Mouse (Mus musculus): ENCODE data around the gene Hyal1. TPM values are rescaled to one million over a fixed set of nuclear protein-coding genes. Genes with fewer than 3 reads are reported as not detected.

The Hyal1 gene
- total RNA-seq, 2 experiments from 2014 or later, result 3.1 to 4.3 TPM

DNA sequence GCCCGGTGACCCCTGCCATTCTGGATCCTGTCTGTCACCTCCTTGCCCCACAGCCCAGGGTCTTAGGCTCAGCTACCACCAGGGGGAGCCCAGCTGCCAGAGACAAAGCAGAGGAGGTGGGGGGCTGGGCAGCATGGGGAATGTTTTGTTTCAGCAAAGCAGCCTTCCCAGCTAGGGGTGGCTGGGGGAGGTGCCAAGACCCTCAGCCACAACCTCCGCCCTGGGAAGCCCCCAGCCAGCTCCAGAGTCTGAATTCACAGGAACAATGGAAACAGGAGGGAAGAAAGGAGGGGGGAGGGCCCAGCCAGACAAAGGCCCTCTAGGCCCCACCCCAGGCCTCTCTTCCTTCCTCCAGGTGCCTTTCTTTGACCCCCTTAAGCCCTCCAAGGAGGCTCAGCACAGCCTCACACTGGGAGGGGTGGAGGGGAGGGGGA is 50.1 kb downstream of the Hyal1 start:
- DNase-seq (ENCODE audit: extremely low spot score in 1 of 2, low spot score in 2 of 2), result peak; percentile 81 to 95
- intact Hi-C loops (cut with DNase I), result no loop called here

DNA sequence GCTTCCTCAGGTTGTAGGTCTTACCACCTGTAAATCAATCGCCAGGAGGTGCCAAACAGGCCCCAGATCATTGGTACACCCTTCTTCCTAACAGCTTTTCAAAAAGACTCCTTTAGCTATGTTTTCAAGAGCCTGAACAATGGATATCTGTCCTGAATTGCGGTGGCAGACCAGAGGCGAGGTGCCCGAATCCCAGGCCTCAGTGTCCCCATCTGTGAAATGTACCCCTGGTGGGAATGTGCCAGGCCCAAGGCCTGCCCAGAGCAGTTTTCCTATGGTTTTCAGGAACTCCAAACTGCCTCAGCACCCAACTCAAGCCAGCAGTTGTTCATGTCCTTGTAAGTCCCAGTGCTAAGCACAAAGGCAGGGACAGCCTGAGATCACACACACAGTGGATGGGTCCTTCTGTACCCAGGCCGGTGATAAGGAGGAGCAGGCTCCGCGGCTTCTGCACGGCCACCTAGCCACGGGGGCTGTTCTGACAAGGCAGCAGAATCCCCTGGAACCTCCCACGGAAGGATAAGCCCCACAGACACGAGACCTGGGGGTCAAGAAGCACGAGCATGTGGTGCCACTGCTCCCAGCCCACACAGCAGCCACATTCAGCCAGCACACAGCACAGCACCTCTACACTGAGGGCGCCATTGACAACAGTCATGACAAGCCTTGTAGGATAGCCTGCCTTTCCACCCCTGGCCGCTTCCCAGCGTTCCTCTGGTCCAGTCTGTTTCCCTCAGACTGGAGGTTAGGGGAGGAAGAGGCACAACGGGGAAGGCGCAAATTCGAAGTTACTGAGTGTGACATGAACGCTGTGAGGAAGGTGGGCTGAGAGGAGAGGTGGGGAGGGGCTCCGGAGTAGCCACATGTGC is 50.9 kb downstream of the Hyal1 start:
- no peak for DNase-seq (ENCODE audit: extremely low spot score in 1 of 2, low spot score in 2 of 2)
- intact Hi-C loops (cut with DNase I), result no loop called here

DNA sequence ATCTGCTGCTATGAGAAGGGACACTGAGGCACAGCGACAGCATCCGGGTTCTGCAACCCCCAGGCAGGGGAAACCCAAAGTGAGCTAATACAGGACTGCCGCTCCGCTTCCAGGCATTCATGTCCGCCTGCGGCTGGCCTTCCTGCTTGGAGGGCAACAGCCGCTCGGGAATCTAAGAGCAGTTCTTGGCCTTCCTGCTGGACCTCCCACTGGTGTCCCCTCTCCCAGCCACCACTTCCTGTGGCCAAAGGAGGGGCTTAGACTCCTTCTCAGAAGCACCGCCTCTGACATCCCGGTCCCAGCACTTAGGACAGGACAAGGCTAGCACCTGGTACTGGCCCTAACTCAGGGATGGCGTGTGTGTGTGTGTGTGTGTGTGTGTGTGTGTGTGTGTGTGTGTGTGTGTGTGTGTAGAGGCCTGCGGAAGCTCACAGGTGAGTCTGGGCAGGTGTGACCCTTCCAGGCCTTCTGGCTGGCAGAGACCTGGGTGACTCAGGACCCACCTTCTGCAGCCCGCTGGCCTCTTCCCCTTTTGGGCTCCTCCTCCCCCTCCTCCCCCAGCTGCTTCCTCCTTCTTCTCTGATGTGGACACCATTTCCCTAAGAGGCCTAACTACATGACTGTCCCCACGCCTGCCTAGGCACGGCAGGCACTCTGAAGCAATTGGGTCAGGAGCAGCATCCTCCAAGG is 52.1 kb downstream of the Hyal1 start:
- intact Hi-C loops (cut with DNase I), result no loop called here
- DNase-seq (ENCODE audit: extremely low spot score in 1 of 2, low spot score in 2 of 2), result peak in 1 of 2 experiments; percentile 87

DNA sequence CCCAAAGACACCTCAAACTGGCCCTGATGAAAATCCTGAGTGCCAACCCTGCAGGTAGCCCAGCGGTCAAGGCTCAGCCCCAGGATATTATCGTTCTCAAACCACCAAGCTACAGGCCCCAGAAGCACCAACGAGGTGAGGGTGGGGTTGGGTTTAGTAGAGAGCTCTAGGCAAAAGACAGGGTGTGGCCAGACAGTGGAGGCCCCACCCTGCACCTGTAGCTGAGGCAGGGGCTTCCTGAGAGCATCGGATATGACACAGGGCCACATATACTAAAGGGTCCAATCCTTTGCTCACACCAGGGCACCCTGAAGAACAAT is 52.6 kb downstream of the Hyal1 start:
- no peak for DNase-seq (ENCODE audit: extremely low spot score in 1 of 2, low spot score in 2 of 2)
- intact Hi-C loops (cut with DNase I), result no loop called here

DNA sequence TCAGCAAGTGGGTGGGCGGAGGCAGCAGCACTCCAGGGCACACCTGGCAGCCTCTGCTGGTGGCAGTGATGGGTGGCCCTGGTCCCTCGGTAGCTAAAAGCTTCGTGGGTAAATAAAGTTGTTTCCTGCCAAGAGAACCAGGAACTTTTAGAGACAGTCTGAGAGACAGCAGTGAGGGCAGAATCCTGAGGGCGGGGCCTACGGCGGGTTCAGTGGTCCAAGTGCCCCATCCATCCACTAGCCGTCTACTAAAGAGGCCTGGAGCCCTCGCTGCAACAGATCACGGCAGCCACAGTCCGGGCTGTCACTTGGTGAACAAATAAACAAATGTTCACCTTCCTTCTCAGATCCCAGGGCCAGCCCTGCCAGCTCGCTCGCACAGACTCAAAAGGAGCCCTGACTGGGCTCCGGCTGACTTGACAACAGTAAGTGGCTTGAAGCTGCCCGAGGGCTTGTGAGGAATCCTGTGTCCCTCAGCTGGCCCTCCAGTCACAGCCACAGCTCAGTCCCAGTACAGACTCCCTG is 53.2 kb downstream of the Hyal1 start:
- DNase-seq (ENCODE audit: extremely low spot score in 1 of 2, low spot score in 2 of 2), result peak; percentile 38 to 63
- intact Hi-C loops (cut with DNase I), result no loop called here

DNA sequence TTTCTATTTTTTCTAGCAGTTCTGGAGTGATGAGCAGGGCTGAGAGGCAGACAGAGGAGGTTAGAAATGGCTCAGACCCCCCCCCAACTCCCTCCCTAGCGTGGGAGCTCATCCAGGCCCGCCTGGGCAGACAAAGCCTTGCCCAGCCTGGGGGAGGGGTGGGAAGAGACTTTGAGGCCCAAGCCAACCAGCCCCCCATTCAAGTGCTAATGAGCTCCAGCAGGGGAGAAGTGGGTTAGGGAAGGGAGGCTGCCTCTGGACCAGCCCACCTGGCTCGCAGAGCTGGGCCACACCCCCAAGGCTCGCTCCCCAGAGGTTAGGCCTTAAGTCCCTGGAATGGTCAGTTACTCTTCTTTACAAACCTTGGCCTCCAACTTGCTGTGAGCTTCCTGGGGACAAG is 53.8 kb downstream of the Hyal1 start:
- DNase-seq (ENCODE audit: extremely low spot score in 1 of 2, low spot score in 2 of 2), result peak; percentile 75 to 76
- intact Hi-C loops (cut with DNase I), result no loop called here

Other genes with a start within 250 kb of the Hyal1 start
- 10 to 100 TPM; 14.3 to 16.6 TPM for gene Hemk1, start 238.6 kb upstream of the Hyal1 start, total RNA-seq (2021)
- 1 to 10 TPM; 4.0 TPM for gene 6430571L13Rik, start 236.3 kb upstream of the Hyal1 start, total RNA-seq (2021)
- gene Cacna2d2, start 177.3 kb upstream of the Hyal1 start, total RNA-seq (2021), result 10 to 100 TPM; 33.8 to 37.8 TPM
- 10 to 100 TPM; 31.8 to 35.7 TPM for gene Tmem115, start 43.0 kb upstream of the Hyal1 start, total RNA-seq (2021)
- gene Cyb561d2, start 34.7 kb upstream of the Hyal1 start, total RNA-seq (2021), result 10 to 100 TPM; 19.0 to 21.4 TPM
- gene Nprl2, start 34.7 kb upstream of the Hyal1 start, total RNA-seq (2021), result 10 to 100 TPM; 34.1 to 37.8 TPM
- gene Zmynd10, start 29.6 kb upstream of the Hyal1 start, total RNA-seq (2021), result 1 to 10 TPM; 1.8 to 2.9 TPM
- gene Rassf1, start 25.4 kb upstream of the Hyal1 start, total RNA-seq (2021), result 10 to 100 TPM; 14.7 to 14.9 TPM
- 10 to 100 TPM; 71.6 to 76.6 TPM for gene Tusc2, start 13.7 kb upstream of the Hyal1 start, total RNA-seq (2021)
- 10 to 100 TPM; 13.2 to 20.1 TPM for gene Hyal2, start 9.0 kb upstream of the Hyal1 start, total RNA-seq (2021)
- gene Naa80, start 2.0 kb downstream of the Hyal1 start, total RNA-seq (2021), result 1 to 10 TPM; 9.3 to 9.8 TPM
- gene Hyal3, start 3.9 kb downstream of the Hyal1 start, total RNA-seq (2021), result 1 to 10 TPM in 1 of 2 experiments, under 1 TPM in 1; 0.99 to 1.4 TPM
- 10 to 100 TPM; 10.1 to 12.5 TPM for gene Ifrd2, start 10.7 kb downstream of the Hyal1 start, total RNA-seq (2021)
- 1 to 10 TPM; 2.7 to 2.9 TPM for gene Sema3b, start 32.3 kb downstream of the Hyal1 start, total RNA-seq (2021)
- 100 to 1,000 TPM; 229 to 244 TPM for gene Gnai2, start 58.4 kb downstream of the Hyal1 start, total RNA-seq (2021)
- gene Slc38a3, start 92.6 kb downstream of the Hyal1 start, total RNA-seq (2021), result 10 to 100 TPM; 84.1 to 90.3 TPM
- gene Gnat1, start 102.8 kb downstream of the Hyal1 start, total RNA-seq (2021), result under 1 TPM; 0.32 to 0.93 TPM
- 10 to 100 TPM; 14.3 to 19.2 TPM for gene Sema3f, start 133.5 kb downstream of the Hyal1 start, total RNA-seq (2021)
- gene Rbm5, start 194.1 kb downstream of the Hyal1 start, total RNA-seq (2021), result 100 to 1,000 TPM; 157 TPM